Mouse (Mus musculus): Measurements from ENCODE around the gene Mrpl39.

The Mrpl39 gene

GRCm38 (mm10) chr16:84702230-84703128 lies 33.1 kb downstream of the Mrpl39 start:
- DNase-seq (ENCODE audit: extremely low read depth, insufficient read length, low spot score) = peak; percentile 75

- no peak for DNase-seq (ENCODE audit: extremely low read depth, insufficient read length, low spot score)
Measured at GRCm38 (mm10) chr16:84701041-84701440, 34.5 kb downstream of the Mrpl39 start.

- DNase-seq (ENCODE audit: extremely low read depth, insufficient read length, low spot score) = no peak
Measured at GRCm38 (mm10) chr16:84698708-84699107, 36.8 kb downstream of the Mrpl39 start.

- no peak for DNase-seq (ENCODE audit: extremely low read depth, insufficient read length, low spot score)
Measured at GRCm38 (mm10) chr16:84696178-84696577, 39.4 kb downstream of the Mrpl39 start.

GRCm38 (mm10) chr16:84681991-84682390 lies 53.6 kb downstream of the Mrpl39 start:
- DNase-seq (ENCODE audit: extremely low read depth, insufficient read length, low spot score) = no peak

- no peak for DNase-seq (ENCODE audit: extremely low read depth, insufficient read length, low spot score)
Measured at GRCm38 (mm10) chr16:84680760-84681159, 54.8 kb downstream of the Mrpl39 start.

- no peak for DNase-seq (ENCODE audit: extremely low read depth, insufficient read length, low spot score)
Measured at GRCm38 (mm10) chr16:84677292-84677691, 58.2 kb downstream of the Mrpl39 start.

Measured in 3134 (cell line).